In the genomic region with DNA sequence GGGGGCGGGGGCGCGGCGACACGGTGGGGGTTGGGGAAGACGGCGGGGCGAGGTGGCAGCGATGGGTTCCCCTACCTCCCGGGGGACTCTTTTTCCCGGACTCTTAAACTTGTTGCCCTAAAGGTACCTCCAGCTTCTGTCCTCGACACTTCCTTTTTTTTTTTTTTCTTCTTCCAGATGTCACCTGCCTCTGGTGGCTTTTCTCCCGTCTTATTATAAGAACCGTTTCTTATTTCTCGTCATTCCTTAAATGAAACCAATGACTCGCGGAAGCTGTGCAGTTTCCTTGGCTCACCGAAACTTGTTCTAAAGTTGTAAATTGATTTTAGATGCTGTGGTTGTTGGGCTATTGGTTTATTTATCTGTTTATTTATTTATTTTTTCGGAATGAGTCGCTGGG, we compare ENCODE assay signal across 9 mouse cellular contexts. TPM values are rescaled to one million over a fixed set of nuclear protein-coding genes. Genes with fewer than 3 reads are reported as not detected.
DNase-seq lines count a peak whose midpoint lies in the region; ATAC-seq and TF ChIP-seq lines count a peak whose summit lies in the region.
"Had no signal": no experiment of that assay in that cellular context is flagged by ENCODE, and none has a peak within 500 bp of the region (broad histone marks: within the 10 kb centered on the region; RNA-seq: fewer than 3 reads in every experiment).

No protein-coding gene starts in this region.

- peak overlapping the region; percentile 96 for H3K27ac ChIP-seq in left cerebral cortex, adult 2 months
- H3K27ac ChIP-seq in brown adipose tissue, adult 24 weeks (replicated peaks; ENCODE audit: low read depth, low read length) = no peak overlapping the region
- H3K27ac ChIP-seq in hindbrain, embryonic 16.5 days (ENCODE audit: low read depth, low read length) = peak overlapping the region; percentile 80

- H3K79me2 ChIP-seq in myocyte (ENCODE audit: control insufficient read depth, insufficient read depth) = peaks cover 17% of the 10 kb centered on the region

- peak overlapping the region; percentile 94 for H3K9ac ChIP-seq in hindbrain, embryonic 16.5 days (ENCODE audit: low read depth, low read length)

- no peak for DNase-seq in left cerebral cortex, adult 2 months (ENCODE audit: extremely low spot score in 1 of 2, low spot score in 2 of 2)
- no peak for DNase-seq in left cerebral cortex, adult 8-10 months (ENCODE audit: low spot score in 2 of 2)
- DNase-seq in layer of hippocampus, adult 8-10 months (ENCODE audit: low spot score in 2 of 2) = no peak
- DNase-seq in gastrocnemius, adult 8-10 months (ENCODE audit: low spot score in 2 of 2) = no peak
- DNase-seq: adrenal gland, adult 2 months had no signal

- TF ChIP-seq POLR2A in myocyte (IDR thresholded peaks at IDR 0.05; ENCODE audit: insufficient read length, low read depth) = no peak

- H3K4me3 ChIP-seq in left cerebral cortex, adult 2 months = peak overlapping the region; percentile 89
- H3K4me3 ChIP-seq in brown adipose tissue, adult 24 weeks (ENCODE audit: insufficient read depth, low read depth, low read length) = peak overlapping the region; percentile 87
- peak overlapping the region; percentile 90 for H3K4me3 ChIP-seq in hindbrain, embryonic 16.5 days (ENCODE audit: low read length)
- peak overlapping the region; percentile 26 for H3K4me3 ChIP-seq in myocyte

- H3K36me3 ChIP-seq in hindbrain, embryonic 16.5 days (ENCODE audit: control insufficient read depth, insufficient read depth, low read length) = no peaks in the 10 kb centered on the region
- H3K36me3 ChIP-seq in myocyte (ENCODE audit: control insufficient read depth, insufficient read depth) = no peaks in the 10 kb centered on the region

- WGBS in hindbrain, embryonic 16.5 days = 1% methylated on average over 20 of the region's 20 CpGs

- ATAC-seq in hindbrain, embryonic 16.5 days = no peak
- ATAC-seq in frontal cortex, adult (ENCODE audit: low TSS enrichment) = no peak

- H3K27me3 ChIP-seq in hindbrain, embryonic 16.5 days (replicated peaks; ENCODE audit: control insufficient read depth, insufficient read depth, low read length) = no peaks in the 10 kb centered on the region
- peaks cover 18% of the 10 kb centered on the region for H3K27me3 ChIP-seq in myocyte (ENCODE audit: control insufficient read depth, insufficient read depth, insufficient read length)

- no peaks in the 10 kb centered on the region for H3K9me3 ChIP-seq in hindbrain, embryonic 16.5 days (ENCODE audit: control insufficient read depth, low read length)

- intact Hi-C loops in left cerebral cortex, adult 2 months (cut with DNase I) = loop anchor here (2.0 kb wide), 2 partner anchors 54 kb away; no protein-coding TSS in a partner anchor

- no peak for TF ChIP-seq CTCF in left cerebral cortex, adult 2 months (IDR thresholded peaks at IDR 0.05)

- H3ac ChIP-seq in myocyte (ENCODE audit: control insufficient read depth, insufficient read length) = peak overlapping the region; percentile 89

- peak overlapping the region; percentile 66 for H3K4me2 ChIP-seq in hindbrain, embryonic 16.5 days (ENCODE audit: low read length)
- peak overlapping the region; percentile 79 for H3K4me2 ChIP-seq in myocyte (ENCODE audit: low read depth)

- H3K4me1 ChIP-seq in brown adipose tissue, adult 24 weeks (ENCODE audit: control insufficient read depth, insufficient read depth, insufficient read length, low read length) = peaks cover 12% of the 10 kb centered on the region
- peaks cover 13% of the 10 kb centered on the region for H3K4me1 ChIP-seq in hindbrain, embryonic 16.5 days (ENCODE audit: control insufficient read depth, insufficient read depth, low read depth, low read length)

TF ChIP-seq in myocyte, 11 proteins besides CTCF, POLR2A, EP300 and RAD21:
- TF ChIP-seq MYOD1 (IDR thresholded peaks at IDR 0.05; ENCODE audit: control insufficient read depth in 1 of 3, insufficient read length in 2 of 3, low read depth in 2 of 3) = no peak
- TF ChIP-seq POLR2AphosphoS2 (IDR thresholded peaks at IDR 0.05; ENCODE audit: insufficient read length, low read depth) = no peak
- no peak for TF ChIP-seq REST (IDR thresholded peaks at IDR 0.05; ENCODE audit: insufficient read depth, insufficient read length)
- no peak for TF ChIP-seq TCF12 (IDR thresholded peaks at IDR 0.05; ENCODE audit: insufficient read depth, poor library complexity, severe bottlenecking)
- no peak for TF ChIP-seq SRF (IDR thresholded peaks at IDR 0.05; ENCODE audit: control insufficient read depth, insufficient read length, low read depth)
- TF ChIP-seq USF1 (IDR thresholded peaks at IDR 0.05; ENCODE audit: low read depth) = no peak
- no peak for TF ChIP-seq MYOG (IDR thresholded peaks at IDR 0.05; ENCODE audit: control insufficient read depth in 1 of 3, insufficient read depth in 1 of 3, insufficient read length in 2 of 3, low read depth in 2 of 3)
- TF ChIP-seq E2F4 (IDR thresholded peaks at IDR 0.05; ENCODE audit: insufficient read depth) = no peak
- TF ChIP-seq CEBPB (IDR thresholded peaks at IDR 0.05; ENCODE audit: insufficient read depth, poor library complexity, severe bottlenecking) = no peak
- no peak for TF ChIP-seq TCF3 (IDR thresholded peaks at IDR 0.05; ENCODE audit: insufficient read length, low read depth)
- TF ChIP-seq MAX (IDR thresholded peaks at IDR 0.05; ENCODE audit: low read depth) = no peak

RNA-seq across cellular contexts. Expression of gene Lmtk2, which starts 0.7 kb away (rescaled TPM):
- 100 to 1,000 TPM; 171 to 173 TPM for total RNA-seq in left cerebral cortex, adult 2 months (2021)
- total RNA-seq in left cerebral cortex, adult 8-10 months (2022) = 100 to 1,000 TPM; 133 to 154 (median 141) TPM
- 18.5 and 18.8 TPM in 2 replicates for polyA plus RNA-seq in brown adipose tissue, adult 24 weeks (2012; ENCODE audit: insufficient read depth, insufficient read length, missing spikeins)
- 9.1 TPM in 2 replicates for polyA plus RNA-seq in hindbrain, embryonic 16.5 days (2015; fragmentation: Nextera tagmentation; extraction: Ambion mirVana)
- 4.7 TPM for polyA plus RNA-seq in myocyte (2012; fragmentation: generic; extraction: Trizol)
- 100 to 1,000 TPM in 2 of 4 experiments, 10 to 100 TPM in 2; 76.3 to 105 (median 90.6) TPM for total RNA-seq in layer of hippocampus, adult 8-10 months (2022)
- 10 to 100 TPM; 27.0 to 32.6 (median 28.3) TPM for total RNA-seq in gastrocnemius, adult 8-10 months (2022)

Comparison
In these comparisons a context has a peak if more than half of its experiments do, and no peak if none do; other contexts are left out.
1. H3K4me3 ChIP-seq: peak in every context shown above with its lines; median percentile 90 in hindbrain, embryonic 16.5 days; 89 in left cerebral cortex, adult 2 months; 87 in brown adipose tissue, adult 24 weeks; 26 in myocyte.